In genomic region chr12:86726120-86726640, GRCm38 (mm10) we compare ENCODE assay signal across 7 mouse cellular contexts. TPM values are rescaled to one million over a fixed set of nuclear protein-coding genes. Genes with fewer than 3 reads are reported as not detected.
DNase-seq lines count a peak whose midpoint lies in the region; ATAC-seq lines count a peak whose summit lies in the region.

Gene Angel1, minus strand, starts transcription at chr12:86726460.

- ATAC-seq in embryonic facial prominence, embryonic 11.5 days (replicated peaks; ENCODE audit: insufficient number of reproducible peaks, low FRiP score, low TSS enrichment, low read depth) = peak; percentile 98
- ATAC-seq in granulocyte monocyte progenitor cell, adult 5-6 weeks (replicated peaks; ENCODE audit: poor library complexity, severe bottlenecking) = peak; percentile 97
- ATAC-seq in midbrain, embryonic 13.5 days = peak; percentile 99

- no peak within 1 kb of the TSS for H3K27ac ChIP-seq in embryonic facial prominence, embryonic 11.5 days (replicated peaks; ENCODE audit: low read depth, low read length)
- H3K27ac ChIP-seq in limb, embryonic 10.5 days = peak within 1 kb of the TSS; percentile 89
- peak within 1 kb of the TSS; percentile 59 for H3K27ac ChIP-seq in midbrain, embryonic 13.5 days

- peak within 1 kb of the TSS; percentile 95 for H3K4me2 ChIP-seq in embryonic facial prominence, embryonic 11.5 days (ENCODE audit: low read depth, low read length)
- peak within 1 kb of the TSS; percentile 74 for H3K4me2 ChIP-seq in midbrain, embryonic 13.5 days (replicated peaks)

- DNase-seq in adrenal gland, postnatal 14 days = peak; percentile 98
- DNase-seq in embryonic facial prominence, embryonic 11.5 days (ENCODE audit: low spot score) = peak; percentile 97
- DNase-seq in kidney, adult 11 months = peak; percentile 97
- DNase-seq in limb, embryonic 10.5 days (ENCODE audit: low spot score) = peak; percentile 97
- DNase-seq in spleen, adult 12 weeks (ENCODE audit: low spot score) = peak; percentile 88

- WGBS in embryonic facial prominence, embryonic 11.5 days = under 1% methylated on average over 43 of the region's 44 CpGs
- under 1% methylated on average over 37 of the region's 44 CpGs for WGBS in limb, embryonic 10.5 days
- under 1% methylated on average over 44 of the region's 44 CpGs for WGBS in midbrain, embryonic 13.5 days

- H3K27me3 ChIP-seq in embryonic facial prominence, embryonic 11.5 days (ENCODE audit: control insufficient read depth, insufficient read depth, low read length) = no peaks in the 10 kb centered on the region
- no peaks in the 10 kb centered on the region for H3K27me3 ChIP-seq in limb, embryonic 10.5 days (ENCODE audit: low read depth, poor library complexity, severe bottlenecking)
- no peaks in the 10 kb centered on the region for H3K27me3 ChIP-seq in midbrain, embryonic 13.5 days

- H3K9ac ChIP-seq in embryonic facial prominence, embryonic 11.5 days (replicated peaks; ENCODE audit: low read length) = peak within 1 kb of the TSS; percentile 62
- H3K9ac ChIP-seq in midbrain, embryonic 13.5 days (replicated peaks) = peak within 1 kb of the TSS; percentile 67

- no peaks in the 10 kb centered on the region for H3K9me3 ChIP-seq in embryonic facial prominence, embryonic 11.5 days (replicated peaks; ENCODE audit: control insufficient read depth, low read length)
- H3K9me3 ChIP-seq in limb, embryonic 10.5 days (replicated peaks) = no peaks in the 10 kb centered on the region
- H3K9me3 ChIP-seq in midbrain, embryonic 13.5 days = no peaks in the 10 kb centered on the region

- H3K4me1 ChIP-seq in embryonic facial prominence, embryonic 11.5 days (ENCODE audit: control insufficient read depth, insufficient read depth, low read length) = no peaks in the 10 kb centered on the region
- H3K4me1 ChIP-seq in limb, embryonic 10.5 days = 0 out of 2 replicates have a peak, but pooled peaks cover 3% of the 10 kb centered on the region
- peaks cover 14% of the 10 kb centered on the region for H3K4me1 ChIP-seq in midbrain, embryonic 13.5 days (replicated peaks)

- peak within 1 kb of the TSS; percentile 72 for H3K4me3 ChIP-seq in embryonic facial prominence, embryonic 11.5 days (ENCODE audit: low read depth, low read length)
- peak within 1 kb of the TSS; percentile 87 for H3K4me3 ChIP-seq in limb, embryonic 10.5 days
- peak within 1 kb of the TSS; percentile 60 for H3K4me3 ChIP-seq in midbrain, embryonic 13.5 days (replicated peaks)

- no peaks in the 10 kb centered on the region for H3K36me3 ChIP-seq in embryonic facial prominence, embryonic 11.5 days (replicated peaks; ENCODE audit: control insufficient read depth, insufficient read depth, low read depth, low read length)
- H3K36me3 ChIP-seq in limb, embryonic 10.5 days = 0 out of 2 replicates have a peak, but pooled peaks cover under 1% of the 10 kb centered on the region
- H3K36me3 ChIP-seq in midbrain, embryonic 13.5 days = no peaks in the 10 kb centered on the region

RNA-seq across cellular contexts. Expression of gene Angel1, which starts in this region (rescaled TPM):
- total RNA-seq in adrenal gland, postnatal 14 days (2021) = 2.7 and 5.0 TPM in 2 replicates
- 10.9 and 12.6 TPM in 2 replicates for polyA plus RNA-seq in embryonic facial prominence, embryonic 11.5 days (2014; fragmentation: Nextera tagmentation; extraction: Ambion mirVana)
- total RNA-seq in granulocyte monocyte progenitor cell, adult 5-6 weeks (2014; fragmentation: Nextera tagmentation) = 7.2 and 9.7 TPM in 2 replicates
- 0.62 and 2.8 TPM in 2 replicates for total RNA-seq in granulocyte monocyte progenitor cell, adult 5-6 weeks (2017)
- polyA plus RNA-seq in limb, embryonic 10.5 days (2016; fragmentation: Nextera tagmentation; extraction: Ambion mirVana) = 11.0 and 11.9 TPM in 2 replicates
- polyA plus RNA-seq in midbrain, embryonic 13.5 days (2015; fragmentation: Nextera tagmentation; extraction: Ambion mirVana) = 10.3 and 10.9 TPM in 2 replicates
